Mouse (Mus musculus) embryonic fibroblast, embryonic 13.5 days (primary cell): ENCODE measurements at regions not wholly inside any gene's neighbourhood (a gene's known extent, or its start where the extent isn't known, plus 50 kb on each side); places are given as distances from the start of the nearest gene placed in this dataset.

Experiments
- CTCF ChIP-seq: IDR thresholded peaks from 2 replicates; pipeline ENCODE4 v1.5.1; 2011; ENCODE audit warnings: mild to moderate bottlenecking, control low read depth, low read length, moderate library complexity, borderline replicate concordance; ENCODE audit not compliant: insufficient read depth
- POLR2A ChIP-seq: IDR thresholded peaks from 2 replicates; pipeline ENCODE4 v1.6.1; 2011; ENCODE audit warnings: low read depth, mild to moderate bottlenecking, control low read depth, low read length, moderate library complexity

- no peak for TF ChIP-seq CTCF
- TF ChIP-seq POLR2A, result no peak
Observed at GRCm38 (mm10) chr2:133311001-133311400, 241.0 kb upstream of the Bmp2 start.
